Mouse (Mus musculus): Measurements from ENCODE around the gene Cr2. TPM values are rescaled to one million over a fixed set of nuclear protein-coding genes. Genes with fewer than 3 reads are reported as not detected.
"Not testable (repeated sequence)": the region's sequence is repeated elsewhere in the genome, so short reads cannot be mapped to it uniquely, and the experiment has no call there.

The Cr2 gene
- 0.30 and 0.32 TPM in 2 replicates for polyA plus RNA-seq (2014; fragmentation: Nextera tagmentation; extraction: Ambion mirVana)

GRCm38 (mm10) chr1:195175980-195176931, at the start of gene Cr2:
TSS of gene Cr2 (minus strand) at chr1:195176716.
- DNase-seq (ENCODE audit: low spot score) (peak; percentile 77), ATAC-seq (replicated peaks; ENCODE audit: low FRiP score, low TSS enrichment, low read depth) (peak; percentile 95)
- Histone ChIP-seq H3K4me1 (replicated peaks; ENCODE audit: control insufficient read depth, insufficient read depth, low read length) (no peaks in the 10 kb centered on the region; the same call in 1 of the 2 replicates), H3K36me3 (ENCODE audit: control insufficient read depth, insufficient read depth, low read length) (no peaks in the 10 kb centered on the region), H3K27me3 (replicated peaks; ENCODE audit: control insufficient read depth, insufficient read depth, low read length) (no peaks in the 10 kb centered on the region), H3K4me2 (ENCODE audit: low read length) (peak within 1 kb of the TSS; percentile 47), H3K9me3 (ENCODE audit: control insufficient read depth, low read length) (no peaks in the 10 kb centered on the region), H3K27ac (ENCODE audit: low read depth) (no peak within 1 kb of the TSS), H3K4me3 (ENCODE audit: low read depth, low read length) (0 out of 2 replicates have a peak within 1 kb of the TSS, but pooled peaks have one; percentile 10), H3K9ac (ENCODE audit: low read length) (no peak within 1 kb of the TSS)
- 9% methylated on average over 20 of the region's 20 CpGs for WGBS

DNA sequence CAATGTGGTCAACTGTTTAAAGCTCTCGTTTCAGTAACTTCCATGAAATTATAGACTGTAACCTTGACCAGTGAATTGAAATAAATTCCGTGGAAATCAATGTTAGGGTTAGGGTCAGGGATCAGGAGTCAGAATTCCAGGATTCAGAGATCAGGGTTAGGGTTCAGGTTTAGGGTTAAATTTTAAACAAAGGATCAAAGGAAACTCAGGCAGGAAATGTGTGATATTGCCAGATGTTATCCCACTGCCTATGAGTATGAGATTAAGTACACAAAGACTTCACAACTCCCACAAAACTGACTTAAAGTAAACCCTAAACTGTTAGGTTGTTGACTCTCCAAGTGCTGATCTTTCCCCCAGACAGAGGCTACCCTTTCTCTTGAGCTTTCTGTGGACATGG, 45.3 kb upstream of the Cr2 start:
- Histone ChIP-seq H3K9me3 (ENCODE audit: control insufficient read depth, low read length) (no peaks in the 10 kb centered on the region), H3K36me3 (ENCODE audit: control insufficient read depth, insufficient read depth, low read length) (no peaks in the 10 kb centered on the region), H3K4me1 (replicated peaks; ENCODE audit: control insufficient read depth, insufficient read depth, low read length) (no peaks in the 10 kb centered on the region), H3K27me3 (replicated peaks; ENCODE audit: control insufficient read depth, insufficient read depth, low read length) (no peaks in the 10 kb centered on the region), H3K4me3 (ENCODE audit: low read depth, low read length) (no peak overlapping the region), H3K9ac (ENCODE audit: low read length) (no peak overlapping the region), H3K4me2 (ENCODE audit: low read length) (no peak overlapping the region), H3K27ac (ENCODE audit: low read depth) (no peak overlapping the region)
- ATAC-seq (replicated peaks; ENCODE audit: low FRiP score, low TSS enrichment, low read depth): no peak
- 61% methylated on average over 2 of the region's 2 CpGs for WGBS
- no peak for DNase-seq (ENCODE audit: low spot score)

DNA sequence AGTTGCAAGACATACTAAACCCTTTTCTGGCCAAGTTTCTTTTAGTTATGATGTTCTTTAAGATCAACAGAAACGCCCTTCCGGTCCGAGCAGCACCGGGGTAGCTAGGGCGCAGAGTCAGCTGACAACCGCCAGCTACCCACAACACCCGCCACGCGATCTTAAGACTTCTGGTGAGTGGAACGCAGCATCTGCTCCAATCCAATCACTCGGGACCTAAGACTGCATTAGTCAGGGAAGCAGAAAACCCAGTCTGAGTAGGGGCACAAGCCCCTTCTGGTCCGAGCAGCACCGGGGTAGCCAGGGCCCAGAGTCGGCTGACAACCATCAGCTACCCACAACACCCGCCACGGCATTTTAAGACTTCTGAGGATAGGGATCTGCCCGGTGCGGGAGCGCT, 36.3 kb upstream of the Cr2 start:
- H3K4me1 ChIP-seq (replicated peaks; ENCODE audit: control insufficient read depth, insufficient read depth, low read length); H3K27ac ChIP-seq (ENCODE audit: low read depth); H3K4me2 ChIP-seq (ENCODE audit: low read length); H3K36me3 ChIP-seq (ENCODE audit: control insufficient read depth, insufficient read depth, low read length); H3K9ac ChIP-seq (ENCODE audit: low read length); H3K27me3 ChIP-seq (replicated peaks; ENCODE audit: control insufficient read depth, insufficient read depth, low read length); ATAC-seq (replicated peaks; ENCODE audit: low FRiP score, low TSS enrichment, low read depth); H3K4me3 ChIP-seq (ENCODE audit: low read depth, low read length); DNase-seq (ENCODE audit: low spot score); H3K9me3 ChIP-seq (ENCODE audit: control insufficient read depth, low read length): not testable (repeated sequence)
- WGBS: 49% methylated on average over 19 of the region's 19 CpGs

DNA sequence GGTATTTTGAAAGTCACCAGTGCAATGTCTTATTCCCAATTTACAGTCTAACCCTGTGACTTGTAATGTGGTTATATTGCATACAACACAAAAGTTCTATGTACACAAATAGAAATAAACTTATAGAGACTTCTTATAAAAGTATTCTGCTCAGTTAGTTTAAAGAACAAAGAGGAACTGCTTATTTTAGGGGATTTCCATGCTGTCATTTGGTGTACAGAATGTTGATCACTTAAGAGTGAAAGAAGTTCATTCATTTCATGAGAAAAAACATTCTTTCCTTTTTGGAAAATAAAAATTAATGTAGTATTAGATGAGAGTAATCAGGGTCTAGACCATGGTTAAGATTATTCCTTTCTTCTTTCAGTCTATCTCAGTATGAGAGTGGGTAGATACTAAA, 8.2 kb upstream of the Cr2 start:
- Histone ChIP-seq H3K27ac (ENCODE audit: low read depth) (no peak overlapping the region), H3K36me3 (ENCODE audit: control insufficient read depth, insufficient read depth, low read length) (no peaks in the 10 kb centered on the region), H3K9ac (ENCODE audit: low read length) (no peak overlapping the region), H3K4me3 (ENCODE audit: low read depth, low read length) (no peak overlapping the region), H3K4me2 (ENCODE audit: low read length) (no peak overlapping the region), H3K9me3 (ENCODE audit: control insufficient read depth, low read length) (no peaks in the 10 kb centered on the region), H3K27me3 (replicated peaks; ENCODE audit: control insufficient read depth, insufficient read depth, low read length) (no peaks in the 10 kb centered on the region), H3K4me1 (replicated peaks; ENCODE audit: control insufficient read depth, insufficient read depth, low read length) (no peaks in the 10 kb centered on the region)
- DNase-seq (ENCODE audit: low spot score) (no peak), ATAC-seq (replicated peaks; ENCODE audit: low FRiP score, low TSS enrichment, low read depth) (no peak)

GRCm38 (mm10) chr1:195164996-195165755, 11.3 kb downstream of the Cr2 start:
- Histone ChIP-seq H3K4me3 (ENCODE audit: low read depth, low read length) (no peak overlapping the region), H3K4me1 (replicated peaks; ENCODE audit: control insufficient read depth, insufficient read depth, low read length) (no peaks in the 10 kb centered on the region), H3K4me2 (ENCODE audit: low read length) (no peak overlapping the region), H3K9ac (ENCODE audit: low read length) (no peak overlapping the region), H3K36me3 (ENCODE audit: control insufficient read depth, insufficient read depth, low read length) (no peaks in the 10 kb centered on the region), H3K27ac (ENCODE audit: low read depth) (no peak overlapping the region), H3K9me3 (ENCODE audit: control insufficient read depth, low read length) (no peaks in the 10 kb centered on the region), H3K27me3 (replicated peaks; ENCODE audit: control insufficient read depth, insufficient read depth, low read length) (no peaks in the 10 kb centered on the region)
- DNase-seq (ENCODE audit: low spot score) (no peak), ATAC-seq (replicated peaks; ENCODE audit: low FRiP score, low TSS enrichment, low read depth) (no peak)
- 80% methylated on average over 9 of the region's 9 CpGs for WGBS

DNA sequence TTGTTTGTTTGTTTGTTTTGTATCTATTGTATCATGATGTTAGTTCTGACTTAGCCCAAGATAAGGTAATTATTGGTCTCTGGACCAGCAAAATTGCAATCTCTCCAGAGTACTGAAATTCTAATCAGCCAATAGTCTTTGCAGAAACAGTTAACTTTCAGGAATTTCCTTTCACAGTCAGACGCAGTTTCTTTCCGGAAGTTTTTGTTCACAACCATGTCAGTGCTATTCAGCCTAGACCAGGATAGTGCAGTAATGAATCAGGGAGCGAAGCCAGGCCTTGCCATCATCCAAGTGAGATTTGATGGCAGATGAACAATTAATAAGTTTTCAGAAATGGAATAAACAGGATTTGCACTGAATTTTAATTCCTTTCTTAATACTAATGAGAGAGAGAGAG, 44.4 kb downstream of the Cr2 start:
- Histone ChIP-seq H3K9me3 (ENCODE audit: control insufficient read depth, low read length) (no peaks in the 10 kb centered on the region), H3K36me3 (ENCODE audit: control insufficient read depth, insufficient read depth, low read length) (peaks cover 19% of the 10 kb centered on the region), H3K4me3 (ENCODE audit: low read depth, low read length) (peak overlapping the region; percentile 57; the same call in 1 of the 2 replicates), H3K4me1 (replicated peaks; ENCODE audit: control insufficient read depth, insufficient read depth, low read length) (peaks cover 4% of the 10 kb centered on the region; the same call in 1 of the 2 replicates), H3K9ac (ENCODE audit: low read length) (0 out of 2 replicates have a peak overlapping the region, but pooled peaks have one; percentile 90), H3K27me3 (replicated peaks; ENCODE audit: control insufficient read depth, insufficient read depth, low read length) (no peaks in the 10 kb centered on the region), H3K4me2 (ENCODE audit: low read length) (peak overlapping the region; percentile 71), H3K27ac (ENCODE audit: low read depth) (0 out of 2 replicates have a peak overlapping the region, but pooled peaks have one; percentile 98)
- 39% methylated on average over 3 of the region's 3 CpGs for WGBS
- ATAC-seq (replicated peaks; ENCODE audit: low FRiP score, low TSS enrichment, low read depth): no peak
- DNase-seq (ENCODE audit: low spot score): no peak

- H3K4me2 ChIP-seq (ENCODE audit: low read length): peak overlapping the region; percentile 71
- H3K4me1 ChIP-seq (replicated peaks; ENCODE audit: control insufficient read depth, insufficient read depth, low read length): peaks cover 4% of the 10 kb centered on the region; the same call in 1 of the 2 replicates
- H3K27ac ChIP-seq (ENCODE audit: low read depth): peak overlapping the region; percentile 98
- H3K36me3 ChIP-seq (ENCODE audit: control insufficient read depth, insufficient read depth, low read length): peaks cover 22% of the 10 kb centered on the region
- no peak for DNase-seq (ENCODE audit: low spot score)
- no peaks in the 10 kb centered on the region for H3K27me3 ChIP-seq (replicated peaks; ENCODE audit: control insufficient read depth, insufficient read depth, low read length)
- H3K9ac ChIP-seq (ENCODE audit: low read length): peak overlapping the region; percentile 90
- WGBS: 26% methylated on average over 4 of the region's 4 CpGs
- H3K4me3 ChIP-seq (ENCODE audit: low read depth, low read length): peak overlapping the region; percentile 57
- 0 out of 2 replicates have a peak, but pooled peaks have one; percentile 2 for ATAC-seq (replicated peaks; ENCODE audit: low FRiP score, low TSS enrichment, low read depth)
- no peaks in the 10 kb centered on the region for H3K9me3 ChIP-seq (ENCODE audit: control insufficient read depth, low read length)
Measured at GRCm38 (mm10) chr1:195131675-195132015, 44.9 kb downstream of the Cr2 start.

DNA sequence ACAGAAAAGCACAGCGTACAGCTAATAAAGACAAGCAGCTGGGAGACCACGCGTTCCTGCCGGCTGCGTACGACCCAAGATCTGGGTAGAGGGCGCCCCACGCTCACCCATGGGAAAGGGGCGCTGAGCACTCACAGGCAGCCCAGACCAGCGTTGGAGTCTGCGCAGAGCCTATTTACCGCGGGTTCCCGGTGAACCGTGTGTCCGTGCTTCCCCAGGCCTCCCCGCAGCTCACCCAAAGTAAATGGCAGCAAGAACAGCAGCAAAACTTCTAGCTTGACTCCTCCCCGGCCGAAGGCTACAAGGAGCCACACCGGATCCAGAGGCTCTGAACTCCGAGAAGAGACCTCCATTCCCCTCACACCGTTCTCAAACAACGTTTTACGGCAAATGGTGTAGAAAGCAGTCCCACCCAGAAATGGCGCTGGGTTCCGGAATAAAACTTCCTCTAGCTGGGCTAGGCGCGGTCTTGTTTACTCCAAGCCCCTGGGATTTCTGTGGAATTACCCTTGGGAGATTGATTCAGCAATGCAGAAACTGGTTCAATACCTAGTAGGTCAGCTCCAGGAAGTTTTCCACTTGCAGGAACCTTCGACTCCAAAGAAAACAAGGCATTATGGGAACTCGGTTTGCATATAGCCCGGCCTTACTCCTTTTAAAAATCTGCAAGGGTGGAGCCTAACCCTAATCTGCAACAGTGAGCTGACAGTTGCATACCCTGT, 45.4 kb downstream of the Cr2 start, which contains the start of gene Cr1l:
TSS of gene Cr1l (minus strand) at position 634 of the 722 bp plus-strand sequence.
- Histone ChIP-seq H3K27ac (ENCODE audit: low read depth) (peak within 1 kb of the TSS; percentile 98), H3K27me3 (replicated peaks; ENCODE audit: control insufficient read depth, insufficient read depth, low read length) (no peaks in the 10 kb centered on the region), H3K4me1 (replicated peaks; ENCODE audit: control insufficient read depth, insufficient read depth, low read length) (peaks cover 4% of the 10 kb centered on the region; the same call in 1 of the 2 replicates), H3K4me3 (ENCODE audit: low read depth, low read length) (peak within 1 kb of the TSS; percentile 57), H3K9me3 (ENCODE audit: control insufficient read depth, low read length) (no peaks in the 10 kb centered on the region), H3K36me3 (ENCODE audit: control insufficient read depth, insufficient read depth, low read length) (peaks cover 23% of the 10 kb centered on the region), H3K4me2 (ENCODE audit: low read length) (peak within 1 kb of the TSS; percentile 71), H3K9ac (ENCODE audit: low read length) (peak within 1 kb of the TSS; percentile 90)
- ATAC-seq (replicated peaks; ENCODE audit: low FRiP score, low TSS enrichment, low read depth): peak; percentile 97
- peak; percentile 96 for DNase-seq (ENCODE audit: low spot score)
- under 1% methylated on average over 31 of the region's 31 CpGs for WGBS
